Mouse (Mus musculus) mouse embryonic stem cell (cell line): ENCODE measurements around the gene Ctnnd2.

Source experiments
- in situ Hi-C, 2 experiments: fragments of 300-500 bp; cut with MboI; formaldehyde crosslinking; loops; 1 replicate in 1 of 2; 3 replicates in 1 of 2; pipeline ENCODE4 v1.14.3; 2019 to 2020; ENCODE audit warnings: low sequenced_read_pairs in 2 of 2, low pct_unique_long_range_greater_than_20kb in 1 of 2, mixed read lengths in 1 of 2; ENCODE audit not compliant: unreplicated experiment in 1 of 2

Ctnnd2 gene

GRCm38 (mm10) chr15:30570254-30570800 is 397.9 kb downstream of the Ctnnd2 start:
- in situ Hi-C loops, result no loop called here

- in situ Hi-C loops, result no loop called here
Measured at GRCm38 (mm10) chr15:30587446-30587845, 415.1 kb downstream of the Ctnnd2 start.

- in situ Hi-C loops, result no loop called here
Measured at GRCm38 (mm10) chr15:30590865-30591264, 418.5 kb downstream of the Ctnnd2 start.

- in situ Hi-C loops, result no loop called here
Measured at GRCm38 (mm10) chr15:30595507-30595906, 423.1 kb downstream of the Ctnnd2 start.

GRCm38 (mm10) chr15:30610613-30611012 is 438.2 kb downstream of the Ctnnd2 start:
- in situ Hi-C loops, result no loop called here

- in situ Hi-C loops, result no loop called here
Measured at GRCm38 (mm10) chr15:30615451-30615850, 443.1 kb downstream of the Ctnnd2 start.

GRCm38 (mm10) chr15:30616861-30617260 is 444.5 kb downstream of the Ctnnd2 start:
- in situ Hi-C loops, result no loop called here

- in situ Hi-C loops, result no loop called here
Measured at GRCm38 (mm10) chr15:30617932-30618331, 445.5 kb downstream of the Ctnnd2 start.

- in situ Hi-C loops, result no loop called here
Measured at GRCm38 (mm10) chr15:30628524-30628923, 456.1 kb downstream of the Ctnnd2 start.

- in situ Hi-C loops, result no loop called here
Measured at GRCm38 (mm10) chr15:30632113-30632735, 459.8 kb downstream of the Ctnnd2 start.

GRCm38 (mm10) chr15:30633917-30634316 is 461.5 kb downstream of the Ctnnd2 start:
- in situ Hi-C loops, result no loop called here

GRCm38 (mm10) chr15:30634522-30634921 is 462.1 kb downstream of the Ctnnd2 start:
- in situ Hi-C loops, result no loop called here

- in situ Hi-C loops, result no loop called here
Measured at GRCm38 (mm10) chr15:30640651-30641050, 468.3 kb downstream of the Ctnnd2 start.

GRCm38 (mm10) chr15:30645688-30646087 is 473.3 kb downstream of the Ctnnd2 start:
- in situ Hi-C loops, result no loop called here

GRCm38 (mm10) chr15:30646501-30647431 is 474.4 kb downstream of the Ctnnd2 start:
- in situ Hi-C loops, result no loop called here

GRCm38 (mm10) chr15:30647679-30648311 is 475.4 kb downstream of the Ctnnd2 start:
- in situ Hi-C loops, result no loop called here

GRCm38 (mm10) chr15:30649964-30650363 is 477.6 kb downstream of the Ctnnd2 start:
- in situ Hi-C loops, result no loop called here

- in situ Hi-C loops, result no loop called here
Measured at GRCm38 (mm10) chr15:30655433-30655832, 483.0 kb downstream of the Ctnnd2 start.

- in situ Hi-C loops, result no loop called here
Measured at GRCm38 (mm10) chr15:30657588-30657987, 485.2 kb downstream of the Ctnnd2 start.
